Mouse (Mus musculus): ENCODE data around the gene Efna1. TPM values are rescaled to one million over a fixed set of nuclear protein-coding genes. Genes with fewer than 3 reads are reported as not detected.
A peak's percentile ranks its signal among the peaks of the same experiment; 100 is the strongest.

The Efna1 gene
- total RNA-seq (2021) = 1 to 10 TPM; 4.0 to 5.9 TPM
- long read RNA-seq, experiment 1, transcript Efna1-201 (5 exons, 1,480 nt) = major isoform, 14 of 14 reads
- long read RNA-seq, experiment 1, partial matches to known transcripts = 0 of 14 reads
- long read RNA-seq, experiment 1, other reads (novel, unspliced or antisense) = 0 of 14 reads
- long read RNA-seq, experiment 2, transcript Efna1-201 (5 exons, 1,480 nt) = major isoform, 6 of 6 reads
- long read RNA-seq, experiment 2, partial matches to known transcripts = 0 of 6 reads
- long read RNA-seq, experiment 2, other reads (novel, unspliced or antisense) = 0 of 6 reads

DNA sequence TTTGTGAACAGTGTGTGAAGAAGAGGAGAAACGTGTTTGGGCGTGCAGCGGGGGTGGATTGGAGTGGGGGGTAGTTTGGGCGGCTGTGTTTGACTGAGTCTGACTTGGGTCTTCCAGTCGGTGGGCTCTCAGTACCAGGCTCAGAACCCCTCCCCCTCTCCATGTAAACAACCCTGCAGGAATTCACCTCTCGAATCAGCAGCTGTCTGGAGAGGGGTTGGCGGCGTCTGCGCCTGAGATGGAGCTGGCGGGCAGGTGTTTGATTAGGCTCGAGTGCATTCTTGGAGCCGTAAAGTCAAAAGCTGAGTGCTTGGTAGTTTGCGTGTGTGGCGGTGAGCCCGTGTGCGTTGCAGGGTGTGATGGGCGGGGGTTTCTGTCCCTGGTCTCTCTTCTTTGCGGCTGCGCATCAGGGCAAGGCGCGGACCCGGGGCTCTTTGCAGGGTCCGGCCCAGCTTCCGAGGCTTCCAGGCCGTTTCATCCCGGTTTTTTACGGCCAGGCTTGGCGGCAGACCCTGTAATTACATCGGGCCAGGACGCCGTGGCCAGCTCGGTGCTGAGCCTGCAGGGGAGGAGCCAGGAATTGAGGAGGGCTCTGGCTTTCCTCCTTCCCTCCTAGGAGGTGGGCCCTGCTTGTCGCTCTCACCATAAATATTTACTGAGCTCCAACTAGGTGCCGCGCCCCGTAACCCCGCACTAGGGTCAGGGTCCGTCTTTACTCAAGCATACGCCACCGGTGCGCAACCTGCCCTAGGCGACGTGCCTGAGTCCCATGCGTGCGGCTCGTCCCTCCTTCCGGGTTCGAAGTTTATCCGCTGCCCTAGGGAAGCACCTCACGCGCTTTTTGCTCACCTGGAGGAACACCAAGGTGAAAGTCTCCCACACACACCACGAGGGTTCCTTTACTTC, at the start of gene Efna1:
TSS of gene Efna1 (minus strand) at position 537 of the 906 bp plus-strand sequence.
- DNase-seq (ENCODE audit: low spot score in 2 of 2) = peak in 1 of 2 experiments; percentile 42
- intact Hi-C loops (cut with DNase I) = no loop called here

DNA sequence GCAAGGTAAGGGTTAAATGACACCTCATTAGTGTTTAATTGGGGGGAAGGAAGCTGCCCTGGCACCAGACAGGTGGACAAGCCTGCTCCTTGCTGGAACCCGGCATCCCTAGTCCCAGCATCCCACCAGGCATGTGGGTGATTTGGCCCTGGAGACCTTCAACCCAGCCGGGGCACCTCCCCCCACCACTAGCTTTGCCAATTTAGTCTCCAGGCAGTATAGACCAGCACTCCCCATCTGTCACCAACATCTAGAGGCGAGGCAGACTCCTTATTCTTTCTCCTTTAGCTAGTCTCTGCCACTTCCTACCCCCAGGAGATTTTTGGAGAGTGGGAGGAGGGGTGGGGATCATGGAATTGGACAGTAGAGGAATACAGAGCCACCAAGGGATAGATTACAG, 49.4 kb upstream of the Efna1 start:
- DNase-seq (ENCODE audit: low spot score in 2 of 2) = no peak
- intact Hi-C loops (cut with DNase I) = no loop called here

GRCm38 (mm10) chr3:89328623-89329022, 47.7 kb upstream of the Efna1 start:
- no peak for DNase-seq (ENCODE audit: low spot score in 2 of 2)
- intact Hi-C loops (cut with DNase I) = no loop called here

DNA sequence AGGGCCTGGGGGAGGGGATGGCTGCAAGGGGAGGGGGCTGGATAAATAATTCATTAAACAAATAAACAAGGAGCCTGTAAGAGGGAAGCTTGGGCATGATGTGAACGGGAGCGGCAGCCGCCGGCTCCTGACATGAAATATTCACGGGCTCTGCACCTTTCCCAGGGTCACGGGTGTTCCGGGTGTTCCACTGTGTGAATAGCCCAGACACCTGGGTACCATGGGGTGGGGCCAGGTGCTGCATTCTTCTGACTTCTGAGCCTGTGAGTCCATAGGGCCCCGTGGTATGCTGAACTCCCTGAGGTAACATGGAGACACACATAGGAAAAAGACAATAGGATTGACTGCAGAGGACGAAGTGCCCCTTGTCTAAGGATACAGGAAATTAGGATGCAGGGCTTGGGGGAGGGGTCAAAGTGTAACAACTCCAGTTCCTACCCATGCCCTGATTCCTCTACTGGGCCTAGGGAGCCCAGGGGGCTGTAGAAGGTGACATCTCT, 46.5 kb upstream of the Efna1 start:
- intact Hi-C loops (cut with DNase I) = no loop called here
- no peak for DNase-seq (ENCODE audit: low spot score in 2 of 2)

DNA sequence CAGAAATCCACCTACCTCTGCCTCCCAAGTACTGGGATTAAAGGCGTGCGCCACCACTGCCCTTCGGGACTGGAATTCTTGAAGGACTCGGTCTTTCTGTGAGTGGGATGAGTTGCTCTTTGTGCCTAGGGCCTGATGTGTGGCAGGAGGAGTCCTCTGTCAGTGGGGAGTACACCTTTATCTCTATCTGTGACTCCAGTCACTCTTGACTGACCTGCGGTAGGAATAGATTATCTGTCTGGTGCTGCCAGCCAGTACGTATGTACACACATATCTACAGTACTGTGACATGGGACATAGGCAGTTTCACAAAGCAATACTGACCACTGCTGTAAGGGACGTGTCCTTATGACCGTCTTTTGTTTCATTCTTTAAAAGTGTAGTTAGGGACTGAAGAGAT, 44.9 kb upstream of the Efna1 start:
- no peak for DNase-seq (ENCODE audit: low spot score in 2 of 2)
- intact Hi-C loops (cut with DNase I) = no loop called here

DNA sequence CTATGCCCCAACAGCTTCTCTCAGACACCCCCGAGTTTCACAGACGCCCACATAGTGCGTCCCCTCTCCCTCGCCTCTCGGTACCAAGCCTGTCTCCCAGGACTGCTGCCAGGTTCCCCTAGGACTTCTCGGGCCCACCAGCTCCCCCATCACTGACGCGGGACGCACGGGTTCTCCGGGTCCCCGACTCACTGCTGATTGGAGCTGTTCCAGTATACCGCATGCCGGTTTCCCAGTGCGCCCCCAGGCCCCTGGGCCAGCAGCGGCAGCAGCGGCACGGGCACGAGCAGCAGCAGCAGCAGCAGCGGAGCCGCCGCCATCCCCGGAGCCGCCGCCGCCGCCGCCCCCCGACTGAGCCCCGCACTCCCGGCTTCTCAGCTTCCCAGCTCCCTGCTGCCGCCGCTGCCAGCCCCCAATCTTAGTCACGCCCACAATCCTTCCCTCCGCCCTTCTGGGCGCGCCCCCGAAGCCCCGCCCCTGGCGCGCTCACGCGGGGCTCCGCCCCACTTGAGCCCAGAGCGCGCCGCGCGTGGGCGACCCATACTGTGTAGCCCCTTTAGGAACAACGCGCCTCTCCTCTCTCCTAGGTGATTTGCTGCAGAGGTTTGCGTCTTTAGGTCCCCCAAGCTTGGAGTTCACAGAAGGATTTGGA, 41.7 kb upstream of the Efna1 start, which contains the start of gene Efna3:
TSS of gene Efna3 (minus strand) at position 452 of the 652 bp plus-strand sequence.
- intact Hi-C loops (cut with DNase I) = no loop called here
- peak; percentile 90 to 93 for DNase-seq (ENCODE audit: low spot score in 2 of 2)

GRCm38 (mm10) chr3:89322131-89322500, 41.2 kb upstream of the Efna1 start:
- intact Hi-C loops (cut with DNase I) = no loop called here
- peak in 1 of 2 experiments; percentile 35 for DNase-seq (ENCODE audit: low spot score in 2 of 2)

GRCm38 (mm10) chr3:89321183-89322130, 40.5 kb upstream of the Efna1 start:
- intact Hi-C loops (cut with DNase I) = no loop called here
- peak; percentile 49 to 68 for DNase-seq (ENCODE audit: low spot score in 2 of 2)

DNA sequence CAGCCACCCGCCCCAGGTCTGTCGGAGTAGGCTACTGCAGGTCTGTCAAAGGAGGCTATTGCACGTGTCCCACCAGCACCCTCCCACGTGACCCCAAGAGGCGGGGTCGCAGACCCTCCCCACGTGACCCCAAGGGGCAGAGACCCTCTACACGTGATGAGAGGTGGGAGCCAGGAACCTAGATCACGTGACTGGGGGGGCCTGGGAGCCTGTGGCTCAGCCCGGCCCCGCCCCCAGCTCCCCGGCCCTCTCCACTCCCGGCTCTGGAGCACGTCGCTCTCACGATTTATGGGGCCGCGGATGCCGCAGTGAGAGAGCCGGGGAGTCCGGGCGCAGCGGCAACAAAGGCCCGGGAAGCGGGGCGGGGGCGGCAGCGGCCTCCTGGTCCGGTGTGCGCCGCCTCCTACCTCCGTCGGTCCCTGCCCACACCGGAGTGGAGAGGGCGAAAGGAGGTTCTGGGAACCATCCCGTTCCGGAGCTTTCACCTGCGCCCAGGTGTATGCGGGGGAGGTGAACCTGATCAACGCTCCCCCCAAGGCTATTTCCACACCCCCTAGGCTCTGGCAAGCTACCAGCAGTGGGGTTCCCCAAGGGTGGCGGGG, 39.7 kb upstream of the Efna1 start:
- intact Hi-C loops (cut with DNase I) = no loop called here
- peak; percentile 63 to 65 for DNase-seq (ENCODE audit: low spot score in 2 of 2)

GRCm38 (mm10) chr3:89319591-89320350, 38.8 kb upstream of the Efna1 start:
- peak; percentile 50 to 51 for DNase-seq (ENCODE audit: low spot score in 2 of 2)

DNA sequence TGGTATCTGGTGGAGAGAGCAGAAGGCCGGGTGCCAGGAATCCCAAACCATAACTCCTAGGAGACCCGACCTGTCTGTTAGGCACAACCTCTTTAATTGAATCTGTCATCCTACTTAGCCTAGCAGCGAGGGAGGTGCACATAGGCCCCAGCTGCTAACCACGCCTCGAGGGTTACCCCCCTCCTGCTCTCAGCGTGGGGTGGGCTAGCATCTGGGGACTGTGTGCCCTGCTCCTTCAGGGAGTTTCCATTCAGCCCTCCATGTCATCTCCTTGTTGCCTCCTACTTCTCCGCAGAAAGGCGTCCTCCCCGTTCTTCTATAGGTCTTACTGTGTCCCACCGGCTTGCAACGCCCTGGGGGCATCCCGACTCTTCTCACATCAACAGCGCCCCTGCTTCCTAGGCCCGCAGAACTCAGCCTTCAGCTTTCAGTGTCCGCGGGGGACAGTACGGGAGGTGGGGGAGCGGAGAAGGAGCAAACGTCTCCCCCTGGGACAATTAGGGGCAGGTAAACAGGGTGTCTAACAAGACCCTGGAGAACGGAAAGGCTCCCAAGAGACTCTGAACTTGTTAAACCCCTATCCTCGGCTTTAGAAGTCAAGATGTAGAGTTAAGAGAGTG, 38.1 kb upstream of the Efna1 start:
- intact Hi-C loops (cut with DNase I) = loop anchor here (5.0 kb wide), 1 partner anchor 33 kb away; no protein-coding TSS in a partner anchor
- no peak for DNase-seq (ENCODE audit: low spot score in 2 of 2)

More at GRCm38 (mm10) chr3:89319591-89320350, 38.8 kb upstream of the Efna1 start:
- intact Hi-C loops (cut with DNase I) = loop anchor here (5.0 kb wide), 1 partner anchor 33 kb away; no protein-coding TSS in a partner anchor

- no peak for DNase-seq (ENCODE audit: low spot score in 2 of 2)
- intact Hi-C loops (cut with DNase I) = loop anchor here (5.0 kb wide), 1 partner anchor 34 kb away; no protein-coding TSS in a partner anchor
These were observed 37.4 kb upstream of the Efna1 start for GRCm38 (mm10) chr3:89318316-89318715.

- intact Hi-C loops (cut with DNase I) = loop anchor here (5.0 kb wide), 1 partner anchor 35 kb away; no protein-coding TSS in a partner anchor
- peak; percentile 40 to 70 for DNase-seq (ENCODE audit: low spot score in 2 of 2)
These were observed 36.3 kb upstream of the Efna1 start for GRCm38 (mm10) chr3:89317246-89317645.

- intact Hi-C loops (cut with DNase I) = loop anchor here (1.0 to 5.0 kb wide), 2 partner anchors 23 to 35 kb away; no protein-coding TSS in a partner anchor
- peak; percentile 93 to 94 for DNase-seq (ENCODE audit: low spot score in 2 of 2)
These were observed 35.9 kb upstream of the Efna1 start for GRCm38 (mm10) chr3:89316833-89317232.

- no peak for DNase-seq (ENCODE audit: low spot score in 2 of 2)
- intact Hi-C loops (cut with DNase I) = loop anchor here (1.0 to 5.0 kb wide), 2 partner anchors 24 to 36 kb away; no protein-coding TSS in a partner anchor
These were observed 35.2 kb upstream of the Efna1 start for GRCm38 (mm10) chr3:89315930-89316831.
